Mouse (Mus musculus): ENCODE results near the gene Hhip. TPM values are rescaled to one million over a fixed set of nuclear protein-coding genes. Genes with fewer than 3 reads are reported as not detected.
"Not testable (repeated sequence)": the region's sequence is repeated elsewhere in the genome, so short reads cannot be mapped to it uniquely, and the experiment has no call there.

Gene Hhip
- total RNA-seq, 1 experiment from 2014 or later = not detected

DNA sequence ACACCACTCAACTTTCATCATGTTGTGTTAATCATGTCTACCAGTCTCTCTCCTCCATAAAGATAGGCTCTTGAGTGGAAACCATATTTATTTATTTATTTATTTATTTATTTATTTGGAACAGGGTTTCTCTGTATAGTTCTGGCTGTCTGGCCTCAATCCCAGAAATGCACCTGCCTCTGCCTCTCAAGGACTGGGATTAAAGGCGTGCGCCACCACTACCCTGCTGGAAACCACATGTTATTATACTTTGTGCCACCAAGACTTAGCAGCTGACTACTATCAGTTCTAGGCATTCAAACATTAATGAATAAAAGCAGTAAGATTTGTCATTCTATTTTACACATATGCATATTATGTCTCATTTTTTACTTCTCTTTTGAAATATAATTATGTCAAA lies 42.0 kb downstream of the Hhip start:
- no peak for ATAC-seq (replicated peaks in 1 of 2; ENCODE audit: insufficient read depth in 1 of 2, low FRiP score in 2 of 2, low TSS enrichment in 1 of 2, low read depth in 1 of 2, poor library complexity in 2 of 2, severe bottlenecking in 2 of 2)

DNA sequence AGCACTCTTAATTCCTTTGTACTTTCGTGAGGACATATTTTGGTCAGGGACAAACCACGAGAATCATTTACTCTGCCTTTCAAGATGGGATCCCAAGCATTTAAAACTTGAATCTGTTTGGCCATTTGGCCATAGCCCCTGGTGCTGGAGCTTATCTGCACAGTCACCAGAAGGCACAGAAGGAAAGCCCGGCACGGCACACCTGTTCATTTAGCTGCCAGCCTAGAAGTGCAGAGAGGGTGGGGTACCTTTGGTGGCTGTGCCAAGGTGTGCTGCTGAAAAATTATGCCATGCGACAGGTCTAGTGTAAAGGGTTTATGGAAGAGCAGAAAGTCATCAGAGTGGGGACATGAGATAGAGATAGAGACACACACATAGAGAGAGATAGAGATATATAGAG lies 53.4 kb downstream of the Hhip start:
- no peak for ATAC-seq (replicated peaks in 1 of 2; ENCODE audit: insufficient read depth in 1 of 2, low FRiP score in 2 of 2, low TSS enrichment in 1 of 2, low read depth in 1 of 2, poor library complexity in 2 of 2, severe bottlenecking in 2 of 2)

DNA sequence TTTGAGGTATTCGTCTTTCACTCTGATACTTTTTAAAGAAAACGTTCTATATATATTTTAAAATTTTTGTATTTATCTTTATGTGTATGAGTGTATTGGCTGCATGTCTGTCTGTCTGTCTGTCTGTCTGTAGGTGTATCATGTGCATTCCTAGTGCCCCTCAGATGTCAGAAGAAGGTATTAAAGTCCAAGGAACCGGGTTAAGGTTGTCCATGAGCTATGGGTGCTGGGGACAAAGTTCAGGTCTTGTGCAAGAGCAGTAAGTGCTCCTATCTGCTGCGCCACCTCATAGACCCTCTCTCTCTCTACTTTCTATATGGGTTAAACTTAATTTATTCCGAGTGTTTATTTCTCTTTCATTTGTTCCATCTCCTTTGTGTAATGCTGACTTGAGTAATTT lies 55.5 kb downstream of the Hhip start:
- ATAC-seq (replicated peaks in 1 of 2; ENCODE audit: insufficient read depth in 1 of 2, low FRiP score in 2 of 2, low TSS enrichment in 1 of 2, low read depth in 1 of 2, poor library complexity in 2 of 2, severe bottlenecking in 2 of 2) = no peak

DNA sequence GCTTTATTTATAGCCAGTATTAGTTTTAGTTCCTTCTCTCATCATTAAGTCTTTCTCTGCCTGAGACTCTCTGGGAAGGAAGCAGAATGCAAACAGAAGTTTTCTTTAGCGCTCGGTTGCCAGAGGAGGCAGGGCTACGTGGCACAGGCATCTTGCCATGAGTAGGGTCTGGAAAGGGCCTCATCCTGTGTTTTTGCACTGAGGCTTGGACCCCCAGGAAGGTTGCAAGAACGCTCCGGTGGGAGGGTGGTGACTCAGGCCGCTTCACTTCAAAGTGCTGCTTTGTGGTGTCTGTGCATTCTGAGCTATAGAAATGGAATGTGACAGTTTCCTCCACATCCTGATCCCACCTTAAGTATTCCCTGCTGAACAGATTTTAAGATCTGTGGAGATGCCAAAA lies 62.7 kb downstream of the Hhip start:
- ATAC-seq (replicated peaks in 1 of 2; ENCODE audit: insufficient read depth in 1 of 2, low FRiP score in 2 of 2, low TSS enrichment in 1 of 2, low read depth in 1 of 2, poor library complexity in 2 of 2, severe bottlenecking in 2 of 2) = no peak

DNA sequence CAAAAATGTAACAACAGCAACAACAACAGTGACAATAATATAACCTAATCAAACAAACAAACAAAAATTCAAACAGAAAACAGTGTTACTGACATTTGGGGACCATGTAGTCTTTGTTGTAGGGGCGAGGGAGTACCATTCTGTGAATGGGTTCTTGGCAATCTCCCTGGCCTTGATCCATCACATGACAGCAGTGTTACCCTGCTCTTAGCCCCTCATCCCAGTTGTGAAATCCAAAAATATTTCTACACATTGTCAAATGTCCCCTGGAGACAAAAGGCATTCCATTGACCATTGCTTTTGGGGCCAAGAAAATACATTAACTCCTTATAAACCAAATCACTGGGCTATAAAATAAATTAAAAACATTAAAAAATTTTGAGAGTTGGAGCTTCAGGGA lies 64.3 kb downstream of the Hhip start:
- ATAC-seq (replicated peaks in 1 of 2; ENCODE audit: insufficient read depth in 1 of 2, low FRiP score in 2 of 2, low TSS enrichment in 1 of 2, low read depth in 1 of 2, poor library complexity in 2 of 2, severe bottlenecking in 2 of 2) = no peak

DNA sequence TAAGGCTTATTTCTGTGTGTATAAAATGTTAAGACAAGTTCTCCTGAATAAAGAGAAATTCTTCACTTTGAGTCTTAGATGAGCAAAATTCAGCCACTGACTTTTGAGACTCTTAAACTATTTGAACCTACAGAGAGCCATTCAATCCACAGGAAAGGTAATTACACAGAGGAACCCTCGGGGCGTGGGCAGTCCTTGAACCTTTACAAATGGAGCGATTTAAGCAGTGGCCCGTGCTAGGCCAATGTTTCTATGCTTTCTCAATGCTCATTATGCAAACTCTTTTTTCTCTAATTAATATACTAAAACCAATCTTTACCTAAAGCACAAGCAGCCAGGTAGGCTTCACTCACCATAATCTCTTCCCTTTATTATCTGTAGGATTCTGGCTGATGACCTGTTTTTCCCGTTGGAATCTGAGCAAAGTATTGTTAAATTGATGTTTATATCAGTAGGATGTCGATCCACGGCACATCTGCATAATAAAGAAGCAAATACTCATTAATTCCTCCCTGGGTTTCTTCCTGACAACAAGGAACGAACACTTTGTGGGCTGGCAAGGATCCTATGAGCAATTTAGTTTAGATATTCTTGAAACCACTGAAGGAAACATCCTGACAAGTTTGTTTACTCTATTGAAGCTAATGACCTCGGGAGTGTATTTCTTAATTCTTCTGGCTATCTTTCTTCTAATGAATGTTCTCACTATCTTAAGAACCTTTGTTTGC lies 65.5 kb downstream of the Hhip start:
- ATAC-seq (replicated peaks in 1 of 2; ENCODE audit: insufficient read depth in 1 of 2, low FRiP score in 2 of 2, low TSS enrichment in 1 of 2, low read depth in 1 of 2, poor library complexity in 2 of 2, severe bottlenecking in 2 of 2) = no peak

DNA sequence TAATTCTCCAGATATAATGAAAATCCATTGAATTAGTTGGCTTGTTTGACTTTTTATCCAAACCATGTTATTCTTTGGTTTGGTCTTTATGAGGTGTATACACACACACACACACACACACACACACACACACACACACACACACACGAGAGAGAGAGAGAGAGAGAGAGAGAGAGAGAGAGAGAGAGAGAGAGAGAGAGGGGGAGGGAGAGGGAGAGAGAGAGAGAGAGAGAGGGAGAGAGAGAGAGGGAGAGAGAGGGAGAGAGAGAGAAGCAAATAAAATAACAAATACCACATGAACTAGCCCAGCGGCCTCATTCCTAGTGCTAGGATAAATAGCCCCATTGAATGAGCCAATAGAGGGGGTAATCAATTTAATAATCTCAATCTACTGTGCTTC lies 66.4 kb downstream of the Hhip start:
- not testable (repeated sequence) for ATAC-seq (replicated peaks in 1 of 2; ENCODE audit: insufficient read depth in 1 of 2, low FRiP score in 2 of 2, low TSS enrichment in 1 of 2, low read depth in 1 of 2, poor library complexity in 2 of 2, severe bottlenecking in 2 of 2)

DNA sequence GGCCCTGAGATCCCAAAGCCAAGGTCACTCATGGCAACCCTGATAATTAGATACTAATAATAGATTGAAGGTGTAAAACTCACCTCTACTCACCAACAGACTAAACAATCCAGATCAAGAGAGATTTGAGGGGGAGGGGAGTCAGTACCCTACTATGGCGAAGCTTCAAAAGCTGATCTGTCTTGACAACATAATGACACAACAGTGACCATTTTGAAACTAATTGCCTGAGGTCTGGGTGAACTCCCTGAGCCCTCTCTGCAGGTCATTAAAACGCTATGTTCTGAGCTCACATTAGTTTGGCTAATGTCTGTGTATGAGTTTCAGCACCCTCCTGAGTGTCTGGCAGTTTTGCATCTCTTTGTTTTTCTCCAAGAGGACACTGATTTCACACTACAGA lies 72.9 kb downstream of the Hhip start:
- ATAC-seq (replicated peaks in 1 of 2; ENCODE audit: insufficient read depth in 1 of 2, low FRiP score in 2 of 2, low TSS enrichment in 1 of 2, low read depth in 1 of 2, poor library complexity in 2 of 2, severe bottlenecking in 2 of 2) = no peak

DNA sequence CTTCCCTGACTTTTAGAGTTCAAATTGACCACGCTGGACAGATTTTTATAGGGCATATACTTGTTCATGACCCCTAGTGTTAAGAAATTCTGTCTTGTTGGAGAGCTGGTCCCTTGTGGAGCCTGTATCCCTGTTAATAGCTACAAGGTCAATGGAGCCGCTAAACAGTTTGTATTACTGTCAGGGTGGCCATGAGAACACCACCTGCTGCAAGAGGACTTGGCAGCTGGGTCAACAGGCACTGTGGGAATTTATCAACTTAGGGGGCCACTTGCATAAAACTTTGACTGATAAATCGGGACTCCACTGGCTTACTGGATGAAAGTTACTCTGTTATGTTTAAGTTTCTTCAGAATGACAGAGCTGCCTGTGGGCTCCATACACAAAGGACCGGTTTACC lies 75.7 kb downstream of the Hhip start:
- ATAC-seq (replicated peaks in 1 of 2; ENCODE audit: insufficient read depth in 1 of 2, low FRiP score in 2 of 2, low TSS enrichment in 1 of 2, low read depth in 1 of 2, poor library complexity in 2 of 2, severe bottlenecking in 2 of 2) = no peak

DNA sequence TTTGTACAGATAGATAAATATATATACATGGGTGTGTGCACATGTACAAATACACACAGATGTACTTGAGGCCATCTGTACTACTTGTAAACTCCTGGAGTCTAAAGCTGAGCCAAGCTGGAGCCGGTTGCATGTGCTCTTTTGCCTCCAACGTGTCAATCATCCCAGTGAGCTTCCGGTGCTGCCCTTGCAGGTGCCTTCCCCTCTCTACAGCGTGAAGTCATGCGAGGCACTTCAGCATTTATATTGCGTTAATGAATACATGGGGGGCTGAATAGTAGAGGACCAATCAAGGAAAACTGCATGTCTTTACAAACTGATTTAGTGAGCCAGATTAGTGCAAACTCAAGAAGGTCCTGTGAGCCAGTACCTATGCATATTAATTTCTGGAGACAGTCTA lies 91.6 kb downstream of the Hhip start:
- ATAC-seq (replicated peaks in 1 of 2; ENCODE audit: insufficient read depth in 1 of 2, low FRiP score in 2 of 2, low TSS enrichment in 1 of 2, low read depth in 1 of 2, poor library complexity in 2 of 2, severe bottlenecking in 2 of 2) = no peak

DNA sequence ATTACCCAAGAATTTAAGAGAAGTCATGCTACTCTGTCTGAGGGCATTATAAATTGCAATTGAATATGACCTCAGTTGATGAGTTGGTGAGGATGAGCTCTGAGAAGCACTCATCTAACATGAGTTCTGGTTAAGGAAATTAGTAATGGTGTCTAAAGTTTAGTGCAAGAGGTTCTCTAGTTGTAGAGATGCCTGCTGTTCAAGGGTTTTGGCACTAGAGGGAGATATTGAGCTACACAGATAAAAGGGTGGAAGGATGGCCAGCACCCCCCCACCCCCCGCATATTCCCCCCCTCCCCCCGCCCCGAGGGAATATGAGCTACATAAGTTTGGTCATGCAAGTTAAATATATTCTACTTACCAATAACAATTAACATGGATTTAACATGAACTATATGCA lies 104.9 kb downstream of the Hhip start:
- ATAC-seq (replicated peaks in 1 of 2; ENCODE audit: insufficient read depth in 1 of 2, low FRiP score in 2 of 2, low TSS enrichment in 1 of 2, low read depth in 1 of 2, poor library complexity in 2 of 2, severe bottlenecking in 2 of 2) = no peak

DNA sequence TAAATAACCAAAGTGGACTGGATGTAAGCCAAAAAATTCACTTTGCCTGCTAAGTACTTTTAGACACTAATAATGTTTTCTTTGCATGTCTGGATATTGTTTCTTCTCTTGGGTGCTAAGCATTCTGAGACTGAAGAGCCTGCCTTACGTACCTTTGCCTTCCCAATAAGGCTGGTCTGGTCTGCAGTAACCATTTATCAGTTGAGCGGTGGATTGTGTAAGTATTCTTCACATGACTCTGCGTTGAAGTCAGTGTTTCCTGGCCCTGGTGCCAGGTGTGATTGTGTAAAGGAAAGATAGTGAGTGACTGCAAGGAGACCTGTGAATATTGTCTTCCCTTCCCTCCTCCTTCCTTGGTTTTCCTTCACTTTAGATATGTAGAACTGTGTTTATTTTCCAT lies 107.4 kb downstream of the Hhip start:
- no peak for ATAC-seq (replicated peaks in 1 of 2; ENCODE audit: insufficient read depth in 1 of 2, low FRiP score in 2 of 2, low TSS enrichment in 1 of 2, low read depth in 1 of 2, poor library complexity in 2 of 2, severe bottlenecking in 2 of 2)

DNA sequence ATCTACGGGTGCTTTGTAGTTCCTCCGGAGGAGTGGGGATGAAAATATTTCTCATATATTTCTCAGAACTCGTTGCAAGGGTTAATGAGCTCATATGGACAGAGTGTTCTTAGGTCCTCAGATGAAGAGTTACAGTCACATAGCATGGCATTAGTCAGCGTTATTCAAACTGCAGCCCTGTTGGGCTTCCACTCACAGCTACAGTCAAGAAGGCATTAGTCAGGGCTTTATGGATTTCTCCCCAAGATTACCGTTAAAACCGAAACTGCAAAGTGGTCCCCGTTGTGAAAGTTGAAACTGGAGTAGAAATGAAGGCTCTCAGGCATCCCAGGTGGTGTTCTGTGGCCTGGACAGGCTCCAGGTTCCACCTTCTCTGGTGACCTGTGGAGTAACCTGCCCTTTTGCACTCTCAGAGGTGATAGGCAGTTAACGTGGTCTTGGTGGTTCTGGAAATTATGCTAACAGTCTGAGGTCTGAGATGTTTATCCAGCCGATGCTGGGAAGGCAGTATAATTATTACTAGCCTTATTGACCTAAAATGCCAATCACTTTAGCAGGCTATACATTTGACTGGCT lies 112.2 kb downstream of the Hhip start:
- peak; percentile 17 to 25; a peak in 2 of 4 replicates for ATAC-seq (replicated peaks in 1 of 2; ENCODE audit: insufficient read depth in 1 of 2, low FRiP score in 2 of 2, low TSS enrichment in 1 of 2, low read depth in 1 of 2, poor library complexity in 2 of 2, severe bottlenecking in 2 of 2)

DNA sequence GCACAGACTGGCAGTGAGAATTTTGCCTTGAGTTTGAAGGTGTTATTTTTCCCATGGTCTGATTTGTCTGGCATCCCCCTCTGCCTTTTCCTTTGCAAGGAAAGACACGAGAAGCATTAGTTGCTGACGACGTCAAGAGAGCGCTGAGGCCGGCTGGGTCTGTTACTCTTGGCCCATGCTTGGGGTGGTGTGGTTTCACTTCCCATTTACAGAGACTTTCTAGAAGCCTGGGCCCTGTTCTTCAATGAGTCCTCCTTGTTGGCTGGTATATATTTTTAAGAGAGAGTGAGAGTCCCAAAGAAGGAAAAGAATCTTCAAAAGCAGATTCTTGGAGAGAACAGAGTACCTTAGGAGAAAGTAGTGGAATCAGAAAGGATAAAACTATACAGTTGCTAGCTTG lies 116.7 kb downstream of the Hhip start:
- ATAC-seq (replicated peaks in 1 of 2; ENCODE audit: insufficient read depth in 1 of 2, low FRiP score in 2 of 2, low TSS enrichment in 1 of 2, low read depth in 1 of 2, poor library complexity in 2 of 2, severe bottlenecking in 2 of 2) = no peak

DNA sequence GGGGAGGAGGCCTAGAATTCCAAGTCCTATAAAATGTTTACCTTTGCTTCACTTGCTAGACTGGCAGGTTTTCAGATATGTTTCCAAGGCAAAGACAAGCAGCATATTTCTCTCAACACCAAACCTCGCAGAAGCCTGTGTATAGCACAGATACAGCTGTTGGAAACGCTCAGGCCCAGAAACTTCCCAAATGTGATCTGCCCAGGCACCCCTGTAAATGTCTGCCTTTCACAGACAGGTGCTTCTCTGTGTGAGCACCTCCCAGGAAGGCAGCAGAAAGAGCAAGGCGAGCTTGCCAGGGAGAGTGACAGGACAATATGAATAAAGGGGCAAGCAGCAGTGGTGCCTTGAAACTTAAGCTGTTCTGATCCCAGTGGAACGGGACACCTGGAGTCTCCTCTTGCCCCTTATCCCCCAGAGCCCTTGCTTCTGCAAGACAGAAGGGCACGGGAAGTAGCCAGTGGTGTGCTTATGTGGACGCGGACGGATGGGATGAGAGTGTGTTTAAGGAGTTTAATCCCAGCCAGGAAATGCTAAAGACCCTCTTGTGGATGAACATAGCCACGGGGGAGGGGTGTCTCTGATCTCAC lies 120.9 kb downstream of the Hhip start:
- no peak for ATAC-seq (replicated peaks in 1 of 2; ENCODE audit: insufficient read depth in 1 of 2, low FRiP score in 2 of 2, low TSS enrichment in 1 of 2, low read depth in 1 of 2, poor library complexity in 2 of 2, severe bottlenecking in 2 of 2)

DNA sequence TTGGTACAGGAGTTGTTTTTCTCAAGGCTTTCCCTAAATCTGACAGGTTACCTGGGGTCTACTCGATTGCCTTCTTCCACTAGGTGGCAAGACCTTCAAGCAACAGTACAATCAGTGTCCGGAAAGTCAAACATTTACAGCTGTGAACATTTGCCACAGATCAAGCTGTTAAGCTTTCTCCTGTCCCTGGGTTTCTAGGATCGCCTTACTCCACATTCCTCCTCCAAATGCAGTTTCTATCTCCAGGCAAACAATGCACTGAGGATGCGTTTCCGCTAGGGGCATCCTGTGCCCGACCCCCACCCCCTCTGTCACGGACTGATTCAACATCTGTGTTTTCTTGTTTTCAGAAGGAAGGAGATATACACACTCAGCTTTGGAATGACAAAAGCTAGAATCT lies 122.0 kb downstream of the Hhip start:
- ATAC-seq (replicated peaks in 1 of 2; ENCODE audit: insufficient read depth in 1 of 2, low FRiP score in 2 of 2, low TSS enrichment in 1 of 2, low read depth in 1 of 2, poor library complexity in 2 of 2, severe bottlenecking in 2 of 2) = no peak

DNA sequence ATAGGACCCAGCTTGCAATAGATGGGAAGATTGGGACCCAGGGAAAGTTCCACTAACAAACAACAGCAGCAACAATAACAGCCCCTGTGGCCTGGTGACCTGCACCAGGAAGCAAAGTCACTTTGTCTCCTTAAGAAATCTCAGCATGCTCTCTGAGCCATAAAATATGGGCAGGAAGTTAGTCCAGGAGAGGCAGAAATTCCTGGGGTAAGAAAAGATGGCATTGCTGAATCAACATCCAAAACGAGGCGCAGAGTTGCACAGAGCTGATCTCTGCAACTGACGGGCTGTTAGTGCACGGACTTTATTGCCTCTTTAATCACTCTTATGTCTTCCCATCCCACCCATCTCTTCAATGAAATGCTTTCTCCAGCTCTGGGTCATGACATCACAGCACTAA lies 128.6 kb downstream of the Hhip start:
- ATAC-seq (replicated peaks in 1 of 2; ENCODE audit: insufficient read depth in 1 of 2, low FRiP score in 2 of 2, low TSS enrichment in 1 of 2, low read depth in 1 of 2, poor library complexity in 2 of 2, severe bottlenecking in 2 of 2) = no peak

DNA sequence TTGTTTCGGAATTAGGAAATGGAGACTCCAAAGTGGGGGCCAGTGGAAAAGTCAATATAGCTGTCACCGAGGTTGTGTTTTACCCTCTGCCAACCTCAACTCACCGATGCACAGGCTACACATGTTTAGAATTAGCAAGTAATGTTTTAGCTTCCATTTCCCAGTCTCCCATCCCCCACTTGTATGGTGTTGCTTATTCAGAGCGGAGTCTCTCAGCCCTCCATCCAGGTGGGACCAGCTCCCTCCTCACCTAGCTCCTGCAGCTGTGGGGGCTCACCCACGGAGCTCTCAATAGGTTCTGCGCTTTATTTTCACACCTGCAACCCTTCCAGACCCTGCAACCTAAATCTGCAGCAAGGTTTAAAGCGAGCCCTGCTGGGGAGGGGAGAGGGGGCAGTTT lies 140.6 kb downstream of the Hhip start:
- ATAC-seq (replicated peaks in 1 of 2; ENCODE audit: insufficient read depth in 1 of 2, low FRiP score in 2 of 2, low TSS enrichment in 1 of 2, low read depth in 1 of 2, poor library complexity in 2 of 2, severe bottlenecking in 2 of 2) = no peak
